Mouse (Mus musculus) kidney, embryonic 16.5 days (tissue): Measurements from ENCODE around the gene Dbn1. TPM values are rescaled to one million over a fixed set of nuclear protein-coding genes. Genes with fewer than 3 reads are reported as not detected.
A peak's percentile ranks its signal among the peaks of the same experiment; 100 is the strongest.
"Not testable (repeated sequence)": the region's sequence is repeated elsewhere in the genome, so short reads cannot be mapped to it uniquely, and the experiment has no call there.

Source experiments
- ATAC-seq: fragments of 200-750 bp; cut with Nextera tagmentation; 2 replicates; pipeline ENCODE4 v1.8.0; 2017; ENCODE audit warnings: moderate TSS enrichment; ENCODE audit not compliant: low FRiP score, low TSS enrichment
- H3K27ac ChIP-seq: fragments of 300-500 bp; sonication (generic); 2 replicates; pipeline ENCODE4 v1.5.1; 2014; ENCODE audit warnings: low read length
- H3K27me3 ChIP-seq: fragments of 300-500 bp; sonication (generic); 2 replicates; pipeline ENCODE4 v1.6.1; 2014; ENCODE audit warnings: low read length, control low read depth, mixed read lengths; ENCODE audit not compliant: insufficient read depth
- H3K36me3 ChIP-seq: fragments of 300-500 bp; sonication (generic); 2 replicates; pipeline ENCODE4 v1.6.1; 2014; ENCODE audit warnings: low read length, control low read depth, mixed read lengths; ENCODE audit not compliant: insufficient read depth
- H3K4me1 ChIP-seq: fragments of 300-500 bp; sonication (generic); 2 replicates; pipeline ENCODE4 v1.6.1; 2014; ENCODE audit warnings: low read length, control low read depth, mixed read lengths; ENCODE audit not compliant: insufficient read depth
- H3K4me2 ChIP-seq: fragments of 300-500 bp; sonication (generic); replicated peaks from 2 replicates; pipeline ENCODE4 v1.6.1; 2014; ENCODE audit warnings: low read depth, low read length
- H3K4me3 ChIP-seq: fragments of 300-500 bp; sonication (generic); 2 replicates; pipeline ENCODE4 v1.5.1; 2014; ENCODE audit warnings: mild to moderate bottlenecking, low read length
- H3K9ac ChIP-seq: fragments of 300-500 bp; sonication (generic); replicated peaks from 2 replicates; pipeline ENCODE4 v1.6.1; 2014; ENCODE audit warnings: low read length
- H3K9me3 ChIP-seq: fragments of 300-500 bp; sonication (generic); 2 replicates; pipeline ENCODE4 v1.6.1; 2016; ENCODE audit warnings: low read length, control low read depth
- WGBS: fragments of 180-500 bp; shearing (Covaris S2); extraction: QIAGEN DNeasy Blood & Tissue Kit; methylation state at CpG from one replicate; pipeline ENCODE4 v1.1.7; 2014; 5-methylcytosine and 5-hydroxymethylcytosine counted together
- polyA plus RNA-seq: library from polyadenylated mRNA; unstranded; fragments of >200 nt; fragmentation: Nextera tagmentation; extraction: Ambion mirVana; gene quantifications from 2 replicates; pipeline ENCODE4 v1.2.1, GENCODE M21; 2015

The Dbn1 gene
- polyA plus RNA-seq, 1 experiment from 2014 or later, result 177 TPM

DNA sequence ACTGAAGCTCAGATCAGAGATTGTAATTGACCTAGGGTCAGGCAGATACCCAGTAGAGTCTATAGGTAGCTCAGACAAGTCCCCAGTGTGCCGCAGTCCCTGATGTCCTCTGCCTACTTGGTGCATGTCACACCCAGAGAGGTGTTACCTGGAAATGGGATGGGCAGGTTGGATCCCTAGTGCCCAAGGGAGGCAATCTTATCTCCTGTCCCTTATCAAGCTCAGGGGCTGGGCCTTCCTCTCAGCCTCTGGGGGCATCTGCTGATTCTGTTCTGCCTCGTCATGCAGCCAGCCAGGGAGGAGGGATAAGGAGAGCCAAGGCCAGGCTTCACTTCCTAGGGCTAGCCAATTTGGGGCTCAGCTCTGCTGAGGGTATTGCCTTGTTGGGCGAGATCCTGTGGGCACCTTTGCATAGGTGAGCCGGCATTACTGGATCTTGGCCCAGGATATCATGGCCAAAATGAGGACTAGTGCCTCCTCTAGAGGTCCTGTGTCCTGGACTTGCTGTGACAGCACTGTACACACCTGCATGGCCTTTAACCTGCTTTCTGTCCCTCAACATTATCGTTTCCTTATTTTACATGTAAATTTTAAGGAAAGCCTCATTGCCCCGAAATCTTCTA, 41.3 kb downstream of the Dbn1 start:
- peak overlapping the region; percentile 94 for H3K9ac ChIP-seq
- H3K4me2 ChIP-seq, result peak overlapping the region; percentile 81
- peak overlapping the region; percentile 85 for H3K4me3 ChIP-seq
- peaks cover 30% of the 10 kb centered on the region for H3K4me1 ChIP-seq
- no peak overlapping the region for H3K27ac ChIP-seq
- H3K9me3 ChIP-seq, result no peaks in the 10 kb centered on the region
- H3K36me3 ChIP-seq, result peaks cover 12% of the 10 kb centered on the region
- WGBS, result 79% methylated on average over 6 of the region's 6 CpGs
- ATAC-seq, result no peak
- H3K27me3 ChIP-seq, result no peaks in the 10 kb centered on the region

DNA sequence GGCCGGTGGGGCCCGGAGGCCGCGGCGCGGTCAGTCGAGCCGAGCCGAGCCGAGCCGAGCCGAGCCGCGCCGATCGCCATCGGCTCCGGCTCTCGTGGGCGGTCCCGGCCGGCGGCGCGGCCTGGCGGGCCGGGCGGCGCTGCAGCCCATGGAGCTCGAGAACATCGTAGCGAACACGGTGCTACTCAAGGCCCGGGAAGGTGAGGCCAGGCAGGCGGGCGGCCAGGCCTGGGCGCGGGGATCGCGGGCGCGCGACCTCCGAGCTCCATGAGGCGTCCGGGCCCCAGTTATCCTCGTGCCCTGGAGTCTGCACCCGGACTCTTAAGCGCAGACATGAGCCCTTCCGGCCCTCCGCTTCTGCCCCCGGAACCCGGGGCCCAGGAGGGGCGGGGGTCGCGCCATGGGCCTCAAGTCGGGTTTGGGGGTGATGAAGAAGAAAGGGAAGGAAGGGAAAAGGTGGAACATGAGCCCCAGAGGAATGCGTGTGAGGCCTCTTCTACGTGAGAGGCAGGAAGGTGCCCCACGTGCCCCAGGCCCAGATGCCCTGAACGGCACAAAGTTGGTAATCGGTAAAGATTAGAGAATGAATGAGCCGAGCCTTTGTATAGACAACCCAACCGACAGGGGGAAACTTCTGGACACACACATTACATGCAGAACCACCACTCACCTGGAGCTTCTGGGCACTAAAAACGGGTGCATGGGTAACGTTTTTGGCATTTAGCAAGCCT, 42.4 kb downstream of the Dbn1 start:
- H3K36me3 ChIP-seq, result peaks cover 2% of the 10 kb centered on the region
- WGBS, result under 1% methylated on average over 63 of the region's 66 CpGs
- no peaks in the 10 kb centered on the region for H3K27me3 ChIP-seq
- H3K4me1 ChIP-seq, result peaks cover 30% of the 10 kb centered on the region
- peak overlapping the region; percentile 94 for H3K9ac ChIP-seq
- peak overlapping the region; percentile 85 for H3K4me3 ChIP-seq
- ATAC-seq, result no peak; the same call in 1 of the 2 replicates
- H3K27ac ChIP-seq, result peak overlapping the region; percentile 98
- peak overlapping the region; percentile 81 for H3K4me2 ChIP-seq
- H3K9me3 ChIP-seq, result no peaks in the 10 kb centered on the region

- peak within 1 kb of the TSS; percentile 81 for H3K4me2 ChIP-seq
- H3K36me3 ChIP-seq, result no peaks in the 10 kb centered on the region; the same call in 1 of the 2 replicates
- no peaks in the 10 kb centered on the region for H3K27me3 ChIP-seq
- H3K27ac ChIP-seq, result peak within 1 kb of the TSS; percentile 98
- H3K9me3 ChIP-seq, result no peaks in the 10 kb centered on the region
- WGBS, result 1% methylated on average over 33 of the region's 35 CpGs
- H3K4me3 ChIP-seq, result peak within 1 kb of the TSS; percentile 85
- ATAC-seq, result peak; percentile 97
- peaks cover 30% of the 10 kb centered on the region for H3K4me1 ChIP-seq
- peak within 1 kb of the TSS; percentile 94 for H3K9ac ChIP-seq
Measured at GRCm38 (mm10) chr13:55444937-55445315, 43.0 kb downstream of the Dbn1 start, which contains the start of gene Grk6. Gene Grk6 (plus strand): TSS chr13:55445072.

DNA sequence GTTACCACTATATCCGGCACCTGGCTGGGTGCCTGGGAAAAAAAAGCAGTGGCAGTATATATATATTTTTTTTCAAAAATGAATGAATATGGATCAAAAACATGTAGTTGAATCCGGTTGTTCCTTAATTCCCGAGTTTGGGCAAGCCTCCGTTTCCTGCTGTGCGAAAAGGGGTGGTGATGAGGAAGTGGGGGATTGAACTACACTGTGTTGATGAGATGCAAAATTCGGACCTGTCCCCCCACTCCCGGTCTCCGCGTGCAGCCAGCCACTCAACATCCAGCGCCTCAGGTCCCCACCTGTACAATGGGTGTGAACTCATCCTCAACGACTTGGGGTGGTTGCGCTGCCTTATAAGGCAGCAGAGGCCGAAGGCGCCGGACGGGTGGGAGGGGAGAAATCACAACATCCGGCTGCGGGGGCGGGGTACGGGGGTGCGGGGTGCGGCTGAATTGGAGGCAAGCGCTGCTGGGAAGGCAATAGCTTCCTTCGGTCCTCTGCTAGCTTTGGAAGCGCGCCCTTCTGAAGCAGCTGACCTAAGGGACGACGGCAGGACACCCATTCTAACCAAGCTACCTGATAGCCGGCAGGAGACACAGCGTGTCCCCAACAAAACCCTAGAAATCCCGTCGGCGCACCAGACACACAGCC, 43.5 kb downstream of the Dbn1 start:
- ATAC-seq, result peak; percentile 84
- Histone ChIP-seq H3K36me3 (no peaks in the 10 kb centered on the region; the same call in 1 of the 2 replicates), H3K4me3 (peak overlapping the region; percentile 85), H3K27me3 (no peaks in the 10 kb centered on the region), H3K4me2 (peak overlapping the region; percentile 77), H3K4me1 (peaks cover 30% of the 10 kb centered on the region), H3K9me3 (no peaks in the 10 kb centered on the region), H3K27ac (peak overlapping the region; percentile 98), H3K9ac (peak overlapping the region; percentile 71)
- 1% methylated on average over 33 of the region's 33 CpGs for WGBS

GRCm38 (mm10) chr13:55443799-55444285, 44.1 kb downstream of the Dbn1 start:
- Histone ChIP-seq H3K4me3 (peak overlapping the region; percentile 85), H3K9ac (peak overlapping the region; percentile 71), H3K4me1 (peaks cover 30% of the 10 kb centered on the region), H3K27ac (peak overlapping the region; percentile 98), H3K36me3 (no peaks in the 10 kb centered on the region; the same call in 1 of the 2 replicates), H3K9me3 (no peaks in the 10 kb centered on the region), H3K27me3 (no peaks in the 10 kb centered on the region), H3K4me2 (peak overlapping the region; percentile 77)
- 32% methylated on average over 9 of the region's 9 CpGs for WGBS
- no peak for ATAC-seq

GRCm38 (mm10) chr13:55437111-55437629, 50.7 kb downstream of the Dbn1 start:
- not testable (repeated sequence) for H3K27me3 ChIP-seq, H3K4me2 ChIP-seq, H3K4me3 ChIP-seq, H3K36me3 ChIP-seq, H3K9me3 ChIP-seq, H3K27ac ChIP-seq, H3K9ac ChIP-seq, H3K4me1 ChIP-seq, ATAC-seq
- 87% methylated on average over 14 of the region's 15 CpGs for WGBS

DNA sequence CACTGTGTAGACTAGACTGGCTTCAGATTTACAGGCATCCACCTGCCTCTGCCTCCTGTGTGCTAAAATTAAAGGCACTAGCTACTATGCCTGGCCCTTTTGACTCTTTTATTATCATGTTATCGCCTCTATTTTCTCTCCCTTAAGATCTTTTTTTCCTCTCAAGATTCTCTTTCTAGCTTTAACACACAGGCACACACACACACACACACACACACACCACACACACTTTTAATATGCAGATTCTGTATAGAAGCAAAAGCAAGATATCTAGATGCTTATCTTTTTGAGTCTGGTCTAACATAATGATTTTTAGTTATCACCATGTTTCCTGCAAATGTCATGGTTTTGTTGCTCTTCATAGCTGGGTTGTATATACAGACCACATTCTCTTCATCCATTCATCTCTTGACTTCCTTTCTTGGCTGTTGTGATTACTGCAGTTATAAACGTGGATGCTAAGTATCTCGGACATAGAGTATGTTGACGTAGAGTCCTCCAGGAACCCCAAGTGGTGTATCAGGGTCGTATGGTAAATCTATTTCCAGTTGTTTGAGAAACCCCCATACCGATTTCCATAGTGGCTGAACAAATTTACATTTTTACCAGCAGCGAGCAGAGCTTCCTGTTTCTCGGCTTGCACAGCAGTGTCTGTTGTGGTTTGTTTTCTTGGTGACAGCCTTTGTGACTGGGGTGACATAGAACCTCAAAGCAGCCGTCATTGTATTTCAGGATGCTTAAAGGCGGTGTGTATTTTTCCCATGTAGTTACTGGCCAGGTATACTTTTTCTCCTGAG, 55.8 kb downstream of the Dbn1 start:
- no peak overlapping the region for H3K4me3 ChIP-seq
- 77% methylated on average over 10 of the region's 10 CpGs for WGBS

DNA sequence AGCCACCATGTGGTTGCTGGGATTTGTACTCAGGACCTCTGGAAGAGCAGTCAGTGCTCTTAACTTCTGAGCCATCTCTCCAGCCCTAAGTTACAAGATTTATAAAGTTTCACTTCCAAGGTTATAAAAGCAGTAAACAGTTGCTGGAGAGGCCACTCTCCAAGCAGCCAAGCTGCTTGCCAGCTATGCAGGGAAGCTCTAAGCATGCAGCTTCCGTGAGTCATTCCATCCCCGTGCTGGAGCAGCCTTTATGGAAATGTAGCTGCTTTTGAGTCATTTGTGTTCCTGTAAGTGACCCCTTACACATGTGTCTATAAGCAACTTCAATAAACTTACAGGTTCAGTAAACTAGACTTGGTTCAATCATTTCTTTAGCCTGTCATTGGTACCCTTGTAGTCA, 57.3 kb downstream of the Dbn1 start:
- no peak overlapping the region for H3K4me3 ChIP-seq
- no peaks in the 10 kb centered on the region for H3K36me3 ChIP-seq
- 83% methylated on average over 2 of the region's 2 CpGs for WGBS
- H3K27me3 ChIP-seq, result no peaks in the 10 kb centered on the region
- no peaks in the 10 kb centered on the region for H3K9me3 ChIP-seq
- ATAC-seq, result no peak
- H3K9ac ChIP-seq, result no peak overlapping the region
- H3K4me1 ChIP-seq, result no peaks in the 10 kb centered on the region
- no peak overlapping the region for H3K27ac ChIP-seq
- no peak overlapping the region for H3K4me2 ChIP-seq

More for the DNA sequence above, 55.8 kb downstream of the Dbn1 start:
- H3K27ac ChIP-seq, result no peak overlapping the region
- H3K9me3 ChIP-seq, result no peaks in the 10 kb centered on the region
- no peaks in the 10 kb centered on the region for H3K36me3 ChIP-seq
- no peaks in the 10 kb centered on the region for H3K27me3 ChIP-seq
- H3K9ac ChIP-seq, result no peak overlapping the region
- no peak for ATAC-seq
- no peaks in the 10 kb centered on the region for H3K4me1 ChIP-seq
- no peak overlapping the region for H3K4me2 ChIP-seq

GRCm38 (mm10) chr13:55429226-55429888, 58.6 kb downstream of the Dbn1 start:
- H3K9me3 ChIP-seq, result no peaks in the 10 kb centered on the region
- 62% methylated on average over 12 of the region's 12 CpGs for WGBS
- H3K27ac ChIP-seq, result no peak overlapping the region
- no peak overlapping the region for H3K4me2 ChIP-seq
- H3K27me3 ChIP-seq, result no peaks in the 10 kb centered on the region
- no peaks in the 10 kb centered on the region for H3K36me3 ChIP-seq
- no peak overlapping the region for H3K4me3 ChIP-seq
- no peaks in the 10 kb centered on the region for H3K4me1 ChIP-seq
- no peak overlapping the region for H3K9ac ChIP-seq
- no peak for ATAC-seq
